Mouse (Mus musculus) liver, adult 2 months (tissue): ENCODE results near the gene Anpep. TPM values are rescaled to one million over a fixed set of nuclear protein-coding genes. Genes with fewer than 3 reads are reported as not detected.

Source experiments
- DNase-seq: peaks from one replicate; pipeline ENCODE4 v3.0.0-alpha.2; 2011; ENCODE audit warnings: low read depth, low spot score; ENCODE audit errors: extremely low read depth
- H3K27ac ChIP-seq: fragments of 200-500 bp; replicated peaks from 2 replicates; pipeline ENCODE4 v1.5.1; 2012; ENCODE audit warnings: low read depth, mild to moderate bottlenecking, control low read depth, inconsistent platforms, low read length; ENCODE audit not compliant: insufficient read depth
- H3K27me3 ChIP-seq: fragments of 200-500 bp; 2 replicates; pipeline ENCODE4 v1.6.1; 2012; ENCODE audit warnings: mild to moderate bottlenecking, moderate library complexity, low read length, inconsistent platforms; ENCODE audit not compliant: control insufficient read depth, insufficient read depth
- H3K36me3 ChIP-seq: fragments of 200-500 bp; 2 replicates; pipeline ENCODE4 v1.6.1; 2012; ENCODE audit warnings: low read length, inconsistent platforms; ENCODE audit not compliant: control insufficient read depth, insufficient read depth
- H3K4me1 ChIP-seq: fragments of 200-500 bp; 2 replicates; pipeline ENCODE4 v1.6.1; 2011; ENCODE audit warnings: low read length; ENCODE audit not compliant: control insufficient read depth, insufficient read depth
- H3K4me3 ChIP-seq: fragments of 200-500 bp; 2 replicates; pipeline ENCODE4 v1.5.1; 2011; ENCODE audit warnings: low read depth, mild to moderate bottlenecking, control low read depth, low read length, moderate library complexity; ENCODE audit not compliant: insufficient read depth
- H3K79me2 ChIP-seq: fragments of 200-500 bp; 2 replicates; pipeline ENCODE4 v1.6.1; 2012; ENCODE audit warnings: inconsistent platforms, mild to moderate bottlenecking, low read length, moderate library complexity; ENCODE audit not compliant: control insufficient read depth, insufficient read depth
- H3K9ac ChIP-seq: fragments of 200-500 bp; 2 replicates; pipeline ENCODE4 v1.6.1; 2012; ENCODE audit warnings: low read depth, mild to moderate bottlenecking, control low read depth, inconsistent platforms, low read length
- CTCF ChIP-seq: fragments of 200-500 bp; IDR thresholded peaks from 2 replicates; pipeline ENCODE4 v1.5.1; 2011; ENCODE audit warnings: low read depth, low read length, control low read depth
- POLR2A ChIP-seq: fragments of 200-500 bp; IDR thresholded peaks from 2 replicates; pipeline ENCODE4 v1.6.1; 2011; ENCODE audit warnings: low read length, control low read depth; ENCODE audit not compliant: insufficient read depth; ENCODE audit errors: extremely low read depth
- WGBS: fragments of 180-500 bp; shearing (Covaris S2); methylation state at CpG from one replicate; pipeline ENCODE4 v1.1.7; 2018; 5-methylcytosine and 5-hydroxymethylcytosine counted together
- polyA plus RNA-seq: library from polyadenylated mRNA; depleted of rRNA; stranded (reverse); fragments of >200 nt; gene quantifications from 2 replicates; pipeline ENCODE4 v1.2.3, GENCODE M21; 2012
- total RNA-seq: library from RNA; depleted of rRNA; stranded (reverse); fragments of >200 nt; gene quantifications from 2 replicates; pipeline ENCODE4 v1.2.3, GENCODE M21; 2014

Anpep gene
- total and polyA plus RNA-seq, 2 experiments = 31.4 to 92.5 TPM

- no peak overlapping the region for H3K27ac ChIP-seq
- no peaks in the 10 kb centered on the region for H3K27me3 ChIP-seq
- H3K36me3 ChIP-seq = no peaks in the 10 kb centered on the region
- H3K79me2 ChIP-seq = no peaks in the 10 kb centered on the region
- DNase-seq = no peak
- H3K4me1 ChIP-seq = no peaks in the 10 kb centered on the region
- no peak overlapping the region for H3K4me3 ChIP-seq
- TF ChIP-seq POLR2A (no peak), CTCF (no peak)
- WGBS = 95% methylated on average over 6 of the region's 6 CpGs
- no peak overlapping the region for H3K9ac ChIP-seq
Measured at GRCm38 (mm10) chr7:79871797-79872345, 11.0 kb upstream of the Anpep start.

- Histone ChIP-seq H3K36me3 (no peaks in the 10 kb centered on the region), H3K27me3 (no peaks in the 10 kb centered on the region), H3K79me2 (no peaks in the 10 kb centered on the region), H3K4me1 (no peaks in the 10 kb centered on the region), H3K4me3 (no peak overlapping the region), H3K27ac (no peak overlapping the region), H3K9ac (no peak overlapping the region)
- no peak for TF ChIP-seq CTCF
- TF ChIP-seq POLR2A = no peak
- DNase-seq = no peak
- 43% methylated on average over 6 of the region's 6 CpGs for WGBS
Measured at GRCm38 (mm10) chr7:79869072-79869719, 8.3 kb upstream of the Anpep start.

- DNase-seq = no peak
- no peak overlapping the region for H3K9ac ChIP-seq
- TF ChIP-seq POLR2A (no peak), CTCF (no peak)
- H3K36me3 ChIP-seq = no peaks in the 10 kb centered on the region
- WGBS = 86% methylated on average over 7 of the region's 7 CpGs
- no peaks in the 10 kb centered on the region for H3K4me1 ChIP-seq
- H3K27me3 ChIP-seq = no peaks in the 10 kb centered on the region
- no peaks in the 10 kb centered on the region for H3K79me2 ChIP-seq
- no peak overlapping the region for H3K27ac ChIP-seq
- H3K4me3 ChIP-seq = no peak overlapping the region
Measured at GRCm38 (mm10) chr7:79868475-79868874, 7.6 kb upstream of the Anpep start.

GRCm38 (mm10) chr7:79867861-79868260 is 7.0 kb upstream of the Anpep start:
- TF ChIP-seq CTCF = no peak
- no peak for TF ChIP-seq POLR2A
- Histone ChIP-seq H3K27ac (no peak overlapping the region), H3K4me1 (no peaks in the 10 kb centered on the region), H3K9ac (no peak overlapping the region), H3K36me3 (no peaks in the 10 kb centered on the region), H3K4me3 (no peak overlapping the region), H3K27me3 (no peaks in the 10 kb centered on the region), H3K79me2 (no peaks in the 10 kb centered on the region)
- 91% methylated on average over 13 of the region's 13 CpGs for WGBS
- no peak for DNase-seq

GRCm38 (mm10) chr7:79866294-79867000 is 5.6 kb upstream of the Anpep start:
- TF ChIP-seq CTCF = no peak
- no peak for TF ChIP-seq POLR2A
- H3K79me2 ChIP-seq = no peaks in the 10 kb centered on the region
- H3K27ac ChIP-seq = no peak overlapping the region
- H3K4me3 ChIP-seq = no peak overlapping the region
- 89% methylated on average over 3 of the region's 3 CpGs for WGBS
- H3K27me3 ChIP-seq = no peaks in the 10 kb centered on the region
- no peaks in the 10 kb centered on the region for H3K36me3 ChIP-seq
- H3K9ac ChIP-seq = no peak overlapping the region
- no peaks in the 10 kb centered on the region for H3K4me1 ChIP-seq
- no peak for DNase-seq

- no peak for TF ChIP-seq CTCF
- TF ChIP-seq POLR2A = no peak
- Histone ChIP-seq H3K4me3 (no peak overlapping the region), H3K27ac (no peak overlapping the region), H3K36me3 (no peaks in the 10 kb centered on the region), H3K27me3 (no peaks in the 10 kb centered on the region), H3K79me2 (no peaks in the 10 kb centered on the region), H3K4me1 (no peaks in the 10 kb centered on the region), H3K9ac (no peak overlapping the region)
- no peak for DNase-seq
- WGBS = 94% methylated on average over 8 of the region's 8 CpGs
Measured at GRCm38 (mm10) chr7:79861794-79862193, 935 bp upstream of the Anpep start.
